Mouse (Mus musculus) embryo, embryonic 9.5 days (tissue): ENCODE data around the gene Otol1.

Source experiments
- DNase-seq: peaks from one replicate; pipeline ENCODE4 v3.0.0-alpha.2; 2017; ENCODE audit errors: extremely low spot score

Gene Otol1

GRCm38 (mm10) chr3:70007313-70007712, at the start of gene Otol1:
Gene Otol1, plus strand, starts transcription at chr3:70007613.
- no peak for DNase-seq

GRCm38 (mm10) chr3:69962187-69962586, 45.2 kb upstream of the Otol1 start:
- DNase-seq, result peak; percentile 15

GRCm38 (mm10) chr3:69971482-69972097, 35.8 kb upstream of the Otol1 start:
- no peak for DNase-seq

GRCm38 (mm10) chr3:69978092-69978491, 29.3 kb upstream of the Otol1 start:
- DNase-seq, result no peak

- no peak for DNase-seq
These were observed 13.6 kb upstream of the Otol1 start for GRCm38 (mm10) chr3:69993806-69994205.

GRCm38 (mm10) chr3:70001540-70001939, 5.9 kb upstream of the Otol1 start:
- DNase-seq, result no peak

- DNase-seq, result no peak
These were observed 4.2 kb upstream of the Otol1 start for GRCm38 (mm10) chr3:70003126-70003764.

GRCm38 (mm10) chr3:70003955-70004354, 3.5 kb upstream of the Otol1 start:
- DNase-seq, result peak; percentile 54

- no peak for DNase-seq
These were observed 3.0 kb upstream of the Otol1 start for GRCm38 (mm10) chr3:70004379-70004778.

GRCm38 (mm10) chr3:70012641-70013040, 5.2 kb downstream of the Otol1 start:
- DNase-seq, result no peak

GRCm38 (mm10) chr3:70026605-70027004, 19.2 kb downstream of the Otol1 start:
- no peak for DNase-seq

GRCm38 (mm10) chr3:70029260-70029659, 21.8 kb downstream of the Otol1 start:
- DNase-seq, result no peak

- DNase-seq, result peak; percentile 5
These were observed 28.2 kb downstream of the Otol1 start for GRCm38 (mm10) chr3:70035593-70035992.
